Mouse (Mus musculus): ENCODE results near the gene Bud23.

- TF ChIP-seq CTCF (IDR thresholded peaks at IDR 0.05; ENCODE audit: extremely low read depth, insufficient read depth, insufficient read length, insufficient replicate concordance) (no peak), POLR2A (IDR thresholded peaks at IDR 0.05; ENCODE audit: low read depth, low read length) (0 out of 2 replicates have a peak, but pooled peaks have one; percentile 7)
These were observed 55.0 kb downstream of the Bud23 start for GRCm38 (mm10) chr5:135009590-135010319.
